In genomic region chr2:93445237-93445651, GRCm38 (mm10) we compare ENCODE assay signal across 14 mouse cellular contexts. TPM values are rescaled to one million over a fixed set of nuclear protein-coding genes. Genes with fewer than 3 reads are reported as not detected.
DNase-seq lines count a peak whose midpoint lies in the region; ATAC-seq and TF ChIP-seq lines count a peak whose summit lies in the region.
"Had no signal": no experiment of that assay in that cellular context is flagged by ENCODE, and none has a peak within 500 bp of the region (broad histone marks: within the 10 kb centered on the region; RNA-seq: fewer than 3 reads in every experiment).

No protein-coding gene starts in this region.

- H3K36me3 ChIP-seq in intestine, embryonic 15.5 days = no peaks in the 10 kb centered on the region
- no peaks in the 10 kb centered on the region for H3K36me3 ChIP-seq in kidney, postnatal 0 days (ENCODE audit: insufficient read depth, low read length)
- H3K36me3 ChIP-seq in stomach, embryonic 16.5 days (ENCODE audit: control insufficient read depth, insufficient read depth, low read length) = no peaks in the 10 kb centered on the region
- no peaks in the 10 kb centered on the region for H3K36me3 ChIP-seq in midbrain, embryonic 14.5 days (ENCODE audit: control insufficient read depth, insufficient read depth, low read length)
- H3K36me3 ChIP-seq: embryonic facial prominence, embryonic 13.5 days; midbrain, embryonic 13.5 days had no signal

- peak overlapping the region; percentile 56 for H3K27ac ChIP-seq in intestine, embryonic 15.5 days
- H3K27ac ChIP-seq in kidney, postnatal 0 days = peak overlapping the region; percentile 84
- no peak overlapping the region for H3K27ac ChIP-seq in stomach, embryonic 16.5 days (ENCODE audit: low read length)
- H3K27ac ChIP-seq in midbrain, embryonic 14.5 days (replicated peaks; ENCODE audit: low read depth, low read length) = no peak overlapping the region
- H3K27ac ChIP-seq: embryonic facial prominence, embryonic 13.5 days; hindbrain, postnatal 0 days; midbrain, embryonic 13.5 days had no signal

- no peaks in the 10 kb centered on the region for H3K27me3 ChIP-seq in intestine, embryonic 15.5 days (replicated peaks)
- H3K27me3 ChIP-seq in kidney, postnatal 0 days (ENCODE audit: insufficient read depth, low read length) = no peaks in the 10 kb centered on the region
- no peaks in the 10 kb centered on the region for H3K27me3 ChIP-seq in stomach, embryonic 16.5 days (ENCODE audit: control insufficient read depth, insufficient read depth, low read length)
- no peaks in the 10 kb centered on the region for H3K27me3 ChIP-seq in midbrain, embryonic 14.5 days (ENCODE audit: control insufficient read depth, insufficient read depth, low read length)
- H3K27me3 ChIP-seq: embryonic facial prominence, embryonic 13.5 days had no signal

- no peaks in the 10 kb centered on the region for H3K9me3 ChIP-seq in intestine, embryonic 15.5 days
- no peaks in the 10 kb centered on the region for H3K9me3 ChIP-seq in kidney, postnatal 0 days (replicated peaks; ENCODE audit: low read length)
- no peaks in the 10 kb centered on the region for H3K9me3 ChIP-seq in stomach, embryonic 16.5 days (replicated peaks; ENCODE audit: control insufficient read depth, low read length)
- no peaks in the 10 kb centered on the region for H3K9me3 ChIP-seq in midbrain, embryonic 14.5 days (ENCODE audit: control insufficient read depth, low read length)
- H3K9me3 ChIP-seq: embryonic facial prominence, embryonic 13.5 days; midbrain, embryonic 13.5 days had no signal

- H3K4me1 ChIP-seq in intestine, embryonic 15.5 days (replicated peaks) = peaks cover 56% of the 10 kb centered on the region
- H3K4me1 ChIP-seq in kidney, postnatal 0 days (replicated peaks; ENCODE audit: insufficient read depth, low read length) = peaks cover 41% of the 10 kb centered on the region
- peaks cover 26% of the 10 kb centered on the region for H3K4me1 ChIP-seq in stomach, embryonic 16.5 days (ENCODE audit: control insufficient read depth, insufficient read depth, low read length)
- H3K4me1 ChIP-seq in midbrain, embryonic 14.5 days (ENCODE audit: control insufficient read depth, insufficient read depth, low read length) = 0 out of 2 replicates have a peak, but pooled peaks cover 1% of the 10 kb centered on the region

- no peak for TF ChIP-seq CTCF in kidney, postnatal 0 days (IDR thresholded peaks at IDR 0.05; ENCODE audit: low read depth)

- no peak overlapping the region for H3K9ac ChIP-seq in intestine, embryonic 15.5 days
- no peak overlapping the region for H3K9ac ChIP-seq in kidney, postnatal 0 days (ENCODE audit: low read depth, low read length)
- no peak overlapping the region for H3K9ac ChIP-seq in stomach, embryonic 16.5 days (ENCODE audit: low read length)
- no peak overlapping the region for H3K9ac ChIP-seq in midbrain, embryonic 14.5 days (replicated peaks; ENCODE audit: low read length)
- H3K9ac ChIP-seq: embryonic facial prominence, embryonic 13.5 days; midbrain, embryonic 13.5 days had no signal

- ATAC-seq in intestine, embryonic 15.5 days = peak; percentile 88
- ATAC-seq in kidney, postnatal 0 days (replicated peaks; ENCODE audit: low FRiP score, low read depth) = peak; percentile 65
- ATAC-seq in stomach, embryonic 16.5 days (ENCODE audit: insufficient read depth, low FRiP score) = peak; percentile 35; the same call in 1 of the 2 replicates
- ATAC-seq in midbrain, embryonic 14.5 days (ENCODE audit: low FRiP score, low TSS enrichment) = no peak
- ATAC-seq: hindbrain, postnatal 0 days; midbrain, embryonic 13.5 days had no signal

- WGBS in intestine, embryonic 15.5 days = 68% methylated on average over 5 of the region's 5 CpGs
- 57% methylated on average over 5 of the region's 5 CpGs for WGBS in kidney, postnatal 0 days
- 68% methylated on average over 5 of the region's 5 CpGs for WGBS in stomach, embryonic 16.5 days
- 91% methylated on average over 5 of the region's 5 CpGs for WGBS in midbrain, embryonic 14.5 days

- peak; percentile 65 for DNase-seq in kidney, adult 11 months
- no peak for DNase-seq in kidney, postnatal 4 days
- DNase-seq in kidney, postnatal 0 days (ENCODE audit: low spot score) = peak; percentile 44
- DNase-seq in retina, postnatal 1 day = no peak
- no peak for DNase-seq in midbrain, embryonic 14.5 days
- DNase-seq in layer of hippocampus, adult 9-11 months = no peak
- DNase-seq: cerebellum, adult 11-12 months; gastrocnemius, postnatal 25 days; heart, postnatal 14 days had no signal

- H3K4me3 ChIP-seq in intestine, embryonic 15.5 days (replicated peaks) = no peak overlapping the region
- H3K4me3 ChIP-seq in kidney, postnatal 0 days (replicated peaks; ENCODE audit: low read depth, low read length) = no peak overlapping the region
- no peak overlapping the region for H3K4me3 ChIP-seq in stomach, embryonic 16.5 days (replicated peaks; ENCODE audit: low read length)
- H3K4me3 ChIP-seq in midbrain, embryonic 14.5 days (replicated peaks; ENCODE audit: low read depth, low read length) = no peak overlapping the region
- H3K4me3 ChIP-seq: embryonic facial prominence, embryonic 13.5 days; midbrain, embryonic 13.5 days had no signal

- H3K4me2 ChIP-seq in intestine, embryonic 15.5 days (replicated peaks) = peak overlapping the region; percentile 29; the same call in 1 of the 2 replicates
- H3K4me2 ChIP-seq in kidney, postnatal 0 days (ENCODE audit: low read length) = no peak overlapping the region
- no peak overlapping the region for H3K4me2 ChIP-seq in stomach, embryonic 16.5 days (ENCODE audit: low read depth, low read length)
- H3K4me2 ChIP-seq in midbrain, embryonic 14.5 days (ENCODE audit: low read length) = no peak overlapping the region
- H3K4me2 ChIP-seq: embryonic facial prominence, embryonic 13.5 days; midbrain, embryonic 13.5 days had no signal

RNA-seq across cellular contexts. Expression of gene Cd82, which starts 17.7 kb away (rescaled TPM):
- polyA plus RNA-seq in intestine, embryonic 15.5 days (2015; fragmentation: Nextera tagmentation; extraction: Ambion mirVana) = 106 and 127 TPM in 2 replicates
- polyA plus RNA-seq in kidney, postnatal 0 days (2015; fragmentation: Nextera tagmentation; extraction: Ambion mirVana) = 85.1 and 89.4 TPM in 2 replicates
- polyA plus RNA-seq in stomach, embryonic 16.5 days (2015; fragmentation: Nextera tagmentation; extraction: Ambion mirVana) = 112 and 127 TPM in 2 replicates
- polyA plus RNA-seq in midbrain, embryonic 14.5 days (2014; fragmentation: Nextera tagmentation; extraction: Ambion mirVana) = 12.6 and 14.1 TPM in 2 replicates

Comparison
In these comparisons a context has a peak if more than half of its experiments do, and no peak if none do; other contexts are left out.
1. DNase-seq: peak in kidney, adult 11 months (single experiment) and kidney, postnatal 0 days (single experiment); none in kidney, postnatal 4 days (0 of 2), retina, postnatal 1 day (single experiment), midbrain, embryonic 14.5 days (single experiment) and layer of hippocampus, adult 9-11 months (single experiment).
2. H3K27ac ChIP-seq: peak in intestine, embryonic 15.5 days (single experiment) and kidney, postnatal 0 days (single experiment); none in stomach, embryonic 16.5 days (single experiment) and midbrain, embryonic 14.5 days (single experiment).